ENCODE assay signal across 8 mouse cellular contexts in the genomic region with DNA sequence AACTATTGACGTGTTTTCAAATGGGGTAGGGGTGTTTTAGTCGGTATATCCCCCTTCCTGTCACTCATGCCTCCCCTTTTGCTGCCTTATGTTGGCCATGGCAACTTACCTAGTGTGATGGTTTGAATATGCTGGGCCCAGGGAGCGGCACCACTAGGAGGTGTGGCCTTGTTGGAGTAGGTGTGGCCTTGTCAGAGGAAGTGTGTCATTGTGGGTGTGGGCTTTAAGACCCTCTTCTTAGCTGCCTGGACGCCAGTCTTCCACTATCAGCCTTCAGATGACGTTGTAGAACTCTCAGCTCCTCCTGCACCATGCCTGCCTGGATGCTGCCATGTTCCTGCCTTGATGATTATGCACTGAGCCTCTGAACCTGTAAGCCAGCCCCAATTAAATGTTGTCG. TPM values are rescaled to one million over a fixed set of nuclear protein-coding genes. Genes with fewer than 3 reads are reported as not detected.
DNase-seq lines count a peak whose midpoint lies in the region; ATAC-seq and TF ChIP-seq lines count a peak whose summit lies in the region.

A gene (minus strand): TSS at position 162 of the 400 bp plus-strand sequence.

- TF ChIP-seq CTCF in thymus, adult 2 months (IDR thresholded peaks at IDR 0.05; ENCODE audit: borderline replicate concordance, control insufficient read depth, extremely low read depth, insufficient read depth, low read length, poor library complexity) = no peak

- H3K4me3 ChIP-seq in thymus, adult 2 months (ENCODE audit: control insufficient read depth, insufficient read depth, low read length) = no peak within 1 kb of the TSS
- no peak within 1 kb of the TSS for H3K4me3 ChIP-seq in forebrain, embryonic 11.5 days (ENCODE audit: low read depth, low read length)
- no peak within 1 kb of the TSS for H3K4me3 ChIP-seq in limb, embryonic 15.5 days

- no peak for DNase-seq in thymus, adult 2 months
- no peak for DNase-seq in thymus, adult 18-20 months
- DNase-seq in forebrain, embryonic 11.5 days (ENCODE audit: low spot score) = no peak
- DNase-seq in heart, postnatal 4 days = no peak
- no peak for DNase-seq in urinary bladder, postnatal 36 days (ENCODE audit: low spot score in 2 of 2)
- DNase-seq in cerebellum, postnatal 4 days (ENCODE audit: low spot score in 2 of 2) = no peak
- no peak for DNase-seq in cerebellum, adult 9-10 months

- H3K27me3 ChIP-seq in thymus, adult 2 months (ENCODE audit: control insufficient read depth, insufficient read depth, low read length) = no peaks in the 10 kb centered on the region
- no peaks in the 10 kb centered on the region for H3K27me3 ChIP-seq in forebrain, embryonic 11.5 days (ENCODE audit: control insufficient read depth, insufficient read depth, low read length)
- H3K27me3 ChIP-seq in limb, embryonic 15.5 days = no peaks in the 10 kb centered on the region

- no peak within 1 kb of the TSS for H3K27ac ChIP-seq in thymus, adult 2 months (ENCODE audit: control insufficient read depth, insufficient read depth, low read length)
- H3K27ac ChIP-seq in forebrain, embryonic 11.5 days (ENCODE audit: low read depth, low read length) = no peak within 1 kb of the TSS
- no peak within 1 kb of the TSS for H3K27ac ChIP-seq in limb, embryonic 15.5 days

- no peak within 1 kb of the TSS for H3K4me2 ChIP-seq in forebrain, embryonic 11.5 days (ENCODE audit: low read depth, low read length, severe bottlenecking)
- H3K4me2 ChIP-seq in limb, embryonic 15.5 days = no peak within 1 kb of the TSS

- no peak for ATAC-seq in forebrain, embryonic 11.5 days (replicated peaks; ENCODE audit: low FRiP score)
- no peak for ATAC-seq in limb, embryonic 15.5 days (ENCODE audit: insufficient number of reproducible peaks, low FRiP score, low TSS enrichment, low read depth)

- H3K9ac ChIP-seq in forebrain, embryonic 11.5 days (ENCODE audit: low read length) = no peak within 1 kb of the TSS
- no peak within 1 kb of the TSS for H3K9ac ChIP-seq in limb, embryonic 15.5 days

- H3K9me3 ChIP-seq in forebrain, embryonic 11.5 days (ENCODE audit: control insufficient read depth, low read length) = no peaks in the 10 kb centered on the region
- H3K9me3 ChIP-seq in limb, embryonic 15.5 days = no peaks in the 10 kb centered on the region

- H3K4me1 ChIP-seq in thymus, adult 2 months (replicated peaks; ENCODE audit: control insufficient read depth, insufficient read depth, low read length) = no peaks in the 10 kb centered on the region
- H3K4me1 ChIP-seq in forebrain, embryonic 11.5 days (replicated peaks; ENCODE audit: control insufficient read depth, insufficient read depth, low read length) = no peaks in the 10 kb centered on the region
- H3K4me1 ChIP-seq in limb, embryonic 15.5 days = 0 out of 2 replicates have a peak, but pooled peaks cover 3% of the 10 kb centered on the region

- TF ChIP-seq POLR2A in thymus, adult 2 months (IDR thresholded peaks at IDR 0.05; ENCODE audit: control insufficient read depth, extremely low read depth, insufficient read depth, low read length, poor library complexity) = no peak

- 91% methylated on average over 6 of the region's 6 CpGs for WGBS in thymus, adult 2 months
- WGBS in forebrain, embryonic 11.5 days = 73% methylated on average over 6 of the region's 6 CpGs
- WGBS in limb, embryonic 15.5 days = 64% methylated on average over 6 of the region's 6 CpGs

- no peaks in the 10 kb centered on the region for H3K36me3 ChIP-seq in thymus, adult 2 months (ENCODE audit: control insufficient read depth, insufficient read depth, low read length)
- no peaks in the 10 kb centered on the region for H3K36me3 ChIP-seq in forebrain, embryonic 11.5 days (ENCODE audit: control insufficient read depth, insufficient read depth, low read length)
- H3K36me3 ChIP-seq in limb, embryonic 15.5 days = no peaks in the 10 kb centered on the region

RNA-seq across cellular contexts. Expression of the gene that starts here (rescaled TPM):
- polyA plus RNA-seq in thymus, adult 2 months (2012; rRNA removed) = 10.7 and 13.8 TPM in 2 replicates
- polyA plus RNA-seq in forebrain, embryonic 11.5 days (2014; fragmentation: Nextera tagmentation; extraction: Ambion mirVana) = 37.4 and 46.9 TPM in 2 replicates
- 100 to 1,000 TPM; 117 to 127 TPM for total RNA-seq in heart, postnatal 4 days (2021)
- polyA plus RNA-seq in limb, embryonic 15.5 days (2015; fragmentation: Nextera tagmentation; extraction: Ambion mirVana) = 39.9 and 41.2 TPM in 2 replicates
